Mouse (Mus musculus) embryonic facial prominence, embryonic 15.5 days (tissue): ENCODE measurements around the gene Fnip2. TPM values are rescaled to one million over a fixed set of nuclear protein-coding genes. Genes with fewer than 3 reads are reported as not detected.

ENCODE experiments used
- ATAC-seq: fragments of 200-750 bp; cut with Nextera tagmentation; 2 replicates; pipeline ENCODE4 v1.8.0; 2017; ENCODE audit warnings: low read depth, moderate TSS enrichment; ENCODE audit not compliant: insufficient number of reproducible peaks, low FRiP score, low TSS enrichment
- H3K27ac ChIP-seq: fragments of 300-500 bp; sonication (generic); replicated peaks from 2 replicates; pipeline ENCODE4 v1.5.1; 2015; ENCODE audit warnings: mild to moderate bottlenecking, inconsistent platforms
- H3K27me3 ChIP-seq: fragments of 300-500 bp; sonication (generic); 2 replicates; pipeline ENCODE4 v1.6.1; 2015; ENCODE audit warnings: inconsistent platforms
- H3K36me3 ChIP-seq: fragments of 300-500 bp; sonication (generic); 2 replicates; pipeline ENCODE4 v1.6.1; 2015; ENCODE audit warnings: mild to moderate bottlenecking, inconsistent platforms
- H3K4me1 ChIP-seq: fragments of 300-500 bp; sonication (generic); 2 replicates; pipeline ENCODE4 v1.6.1; 2015; ENCODE audit warnings: inconsistent platforms
- H3K4me2 ChIP-seq: fragments of 300-500 bp; sonication (generic); replicated peaks from 2 replicates; pipeline ENCODE4 v1.6.1; 2015; ENCODE audit warnings: mild to moderate bottlenecking, inconsistent platforms
- H3K4me3 ChIP-seq: fragments of 300-500 bp; sonication (generic); replicated peaks from 2 replicates; pipeline ENCODE4 v1.5.1; 2015; ENCODE audit warnings: mild to moderate bottlenecking, inconsistent platforms
- H3K9ac ChIP-seq: fragments of 300-500 bp; sonication (generic); 2 replicates; pipeline ENCODE4 v1.6.1; 2015; ENCODE audit warnings: inconsistent platforms
- H3K9me3 ChIP-seq: fragments of 300-500 bp; sonication (generic); replicated peaks from 2 replicates; pipeline ENCODE4 v1.6.1; 2016; ENCODE audit warnings: inconsistent platforms
- WGBS: fragments of 180-500 bp; shearing (Covaris S2); methylation state at CpG from one replicate; pipeline ENCODE4 v1.1.7; 2015; 5-methylcytosine and 5-hydroxymethylcytosine counted together
- polyA plus RNA-seq: library from polyadenylated mRNA; unstranded; fragments of >200 nt; fragmentation: Nextera tagmentation; extraction: Ambion mirVana; gene quantifications from 2 replicates; pipeline ENCODE4 v1.2.1, GENCODE M21; 2015

Gene Fnip2
- polyA plus RNA-seq, 1 experiment from 2014 or later, result 3.5 TPM

GRCm38 (mm10) chr3:79494028-79494427, 73.6 kb downstream of the Fnip2 start:
- Histone ChIP-seq H3K4me1 (no peaks in the 10 kb centered on the region), H3K4me2 (no peak overlapping the region), H3K27me3 (no peaks in the 10 kb centered on the region), H3K36me3 (peaks cover 12% of the 10 kb centered on the region), H3K9ac (no peak overlapping the region), H3K4me3 (no peak overlapping the region), H3K27ac (no peak overlapping the region), H3K9me3 (no peaks in the 10 kb centered on the region)
- no peak for ATAC-seq
- 84% methylated on average over 8 of the region's 8 CpGs for WGBS

- Histone ChIP-seq H3K36me3 (peaks cover 22% of the 10 kb centered on the region), H3K4me2 (no peak overlapping the region), H3K4me1 (no peaks in the 10 kb centered on the region), H3K9me3 (no peaks in the 10 kb centered on the region), H3K4me3 (no peak overlapping the region), H3K9ac (no peak overlapping the region), H3K27me3 (no peaks in the 10 kb centered on the region), H3K27ac (no peak overlapping the region)
- no peak for ATAC-seq
- WGBS, result 94% methylated on average over 10 of the region's 10 CpGs
Measured at GRCm38 (mm10) chr3:79493064-79493463, 74.5 kb downstream of the Fnip2 start.

GRCm38 (mm10) chr3:79491614-79492013, 76.0 kb downstream of the Fnip2 start:
- Histone ChIP-seq H3K4me3 (no peak overlapping the region), H3K27ac (no peak overlapping the region), H3K36me3 (peaks cover 28% of the 10 kb centered on the region), H3K27me3 (no peaks in the 10 kb centered on the region), H3K9ac (no peak overlapping the region), H3K4me1 (no peaks in the 10 kb centered on the region), H3K9me3 (no peaks in the 10 kb centered on the region), H3K4me2 (no peak overlapping the region)
- no peak for ATAC-seq
- 80% methylated on average over 3 of the region's 3 CpGs for WGBS

- no peak for ATAC-seq
- Histone ChIP-seq H3K27me3 (no peaks in the 10 kb centered on the region), H3K4me3 (no peak overlapping the region), H3K4me1 (no peaks in the 10 kb centered on the region), H3K4me2 (no peak overlapping the region), H3K36me3 (peaks cover 28% of the 10 kb centered on the region), H3K9me3 (no peaks in the 10 kb centered on the region), H3K9ac (no peak overlapping the region), H3K27ac (no peak overlapping the region)
- WGBS, result 87% methylated on average over 5 of the region's 5 CpGs
Measured at GRCm38 (mm10) chr3:79490102-79490501, 77.5 kb downstream of the Fnip2 start.

GRCm38 (mm10) chr3:79488025-79488424, 79.6 kb downstream of the Fnip2 start:
- 94% methylated on average over 7 of the region's 7 CpGs for WGBS
- Histone ChIP-seq H3K4me1 (no peaks in the 10 kb centered on the region), H3K4me3 (no peak overlapping the region), H3K27me3 (no peaks in the 10 kb centered on the region), H3K9me3 (no peaks in the 10 kb centered on the region), H3K36me3 (peaks cover 38% of the 10 kb centered on the region), H3K4me2 (no peak overlapping the region), H3K27ac (no peak overlapping the region), H3K9ac (no peak overlapping the region)
- ATAC-seq, result no peak

GRCm38 (mm10) chr3:79484286-79485063, 83.1 kb downstream of the Fnip2 start:
- WGBS, result 85% methylated on average over 16 of the region's 16 CpGs
- H3K9ac ChIP-seq, result no peak overlapping the region
- no peak overlapping the region for H3K4me3 ChIP-seq
- H3K27ac ChIP-seq, result no peak overlapping the region
- H3K9me3 ChIP-seq, result no peaks in the 10 kb centered on the region
- no peaks in the 10 kb centered on the region for H3K4me1 ChIP-seq
- no peak for ATAC-seq
- no peak overlapping the region for H3K4me2 ChIP-seq
- no peaks in the 10 kb centered on the region for H3K27me3 ChIP-seq
- H3K36me3 ChIP-seq, result peaks cover 37% of the 10 kb centered on the region

- Histone ChIP-seq H3K4me1 (no peaks in the 10 kb centered on the region), H3K9me3 (no peaks in the 10 kb centered on the region), H3K36me3 (peaks cover 23% of the 10 kb centered on the region), H3K27me3 (no peaks in the 10 kb centered on the region), H3K27ac (no peak overlapping the region), H3K9ac (no peak overlapping the region), H3K4me3 (no peak overlapping the region), H3K4me2 (no peak overlapping the region)
- WGBS, result 74% methylated on average over 4 of the region's 4 CpGs
- ATAC-seq, result no peak; the same call in 1 of the 2 replicates
Measured at GRCm38 (mm10) chr3:79478880-79479279, 88.7 kb downstream of the Fnip2 start.

- no peak overlapping the region for H3K27ac ChIP-seq
- peaks cover 20% of the 10 kb centered on the region for H3K36me3 ChIP-seq
- H3K27me3 ChIP-seq, result no peaks in the 10 kb centered on the region
- H3K9me3 ChIP-seq, result no peaks in the 10 kb centered on the region
- H3K4me2 ChIP-seq, result no peak overlapping the region
- no peak overlapping the region for H3K9ac ChIP-seq
- 63% methylated on average over 8 of the region's 8 CpGs for WGBS
- H3K4me1 ChIP-seq, result no peaks in the 10 kb centered on the region
- no peak for ATAC-seq
- H3K4me3 ChIP-seq, result no peak overlapping the region
Measured at GRCm38 (mm10) chr3:79478400-79478799, 89.2 kb downstream of the Fnip2 start.

- 86% methylated on average over 2 of the region's 2 CpGs for WGBS
- Histone ChIP-seq H3K36me3 (peaks cover 7% of the 10 kb centered on the region; the same call in 1 of the 2 replicates), H3K9ac (no peak overlapping the region), H3K27me3 (no peaks in the 10 kb centered on the region), H3K4me1 (no peaks in the 10 kb centered on the region), H3K4me2 (no peak overlapping the region), H3K4me3 (no peak overlapping the region), H3K9me3 (no peaks in the 10 kb centered on the region), H3K27ac (no peak overlapping the region)
- ATAC-seq, result no peak
Measured at GRCm38 (mm10) chr3:79475980-79476379, 91.6 kb downstream of the Fnip2 start.

- peaks cover 7% of the 10 kb centered on the region; the same call in 1 of the 2 replicates for H3K36me3 ChIP-seq
- 73% methylated on average over 4 of the region's 4 CpGs for WGBS
- H3K4me3 ChIP-seq, result no peak overlapping the region
- H3K9me3 ChIP-seq, result no peaks in the 10 kb centered on the region
- H3K27me3 ChIP-seq, result no peaks in the 10 kb centered on the region
- no peaks in the 10 kb centered on the region for H3K4me1 ChIP-seq
- ATAC-seq, result no peak
- H3K27ac ChIP-seq, result no peak overlapping the region
- no peak overlapping the region for H3K9ac ChIP-seq
- H3K4me2 ChIP-seq, result no peak overlapping the region
Measured at GRCm38 (mm10) chr3:79474911-79475310, 92.7 kb downstream of the Fnip2 start.

GRCm38 (mm10) chr3:79472362-79472761, 95.2 kb downstream of the Fnip2 start:
- no peak overlapping the region for H3K27ac ChIP-seq
- WGBS, result 93% methylated on average over 5 of the region's 5 CpGs
- no peak for ATAC-seq
- H3K36me3 ChIP-seq, result no peaks in the 10 kb centered on the region
- H3K27me3 ChIP-seq, result no peaks in the 10 kb centered on the region
- no peaks in the 10 kb centered on the region for H3K4me1 ChIP-seq
- H3K4me3 ChIP-seq, result no peak overlapping the region
- no peaks in the 10 kb centered on the region for H3K9me3 ChIP-seq
- H3K9ac ChIP-seq, result no peak overlapping the region
- no peak overlapping the region for H3K4me2 ChIP-seq

- no peak for ATAC-seq
- Histone ChIP-seq H3K27ac (no peak overlapping the region), H3K4me2 (no peak overlapping the region), H3K4me1 (no peaks in the 10 kb centered on the region), H3K9me3 (no peaks in the 10 kb centered on the region), H3K36me3 (0 out of 2 replicates have a peak, but pooled peaks cover 3% of the 10 kb centered on the region), H3K27me3 (no peaks in the 10 kb centered on the region), H3K4me3 (no peak overlapping the region), H3K9ac (no peak overlapping the region)
- WGBS, result 96% methylated on average over 5 of the region's 5 CpGs
Measured at GRCm38 (mm10) chr3:79469440-79469839, 98.2 kb downstream of the Fnip2 start.
